Mouse (Mus musculus): ENCODE measurements around the gene Susd4. TPM values are rescaled to one million over a fixed set of nuclear protein-coding genes. Genes with fewer than 3 reads are reported as not detected.

Susd4 gene
- polyA plus RNA-seq, 1 experiment from 2014 or later, result 30.0 TPM

DNA sequence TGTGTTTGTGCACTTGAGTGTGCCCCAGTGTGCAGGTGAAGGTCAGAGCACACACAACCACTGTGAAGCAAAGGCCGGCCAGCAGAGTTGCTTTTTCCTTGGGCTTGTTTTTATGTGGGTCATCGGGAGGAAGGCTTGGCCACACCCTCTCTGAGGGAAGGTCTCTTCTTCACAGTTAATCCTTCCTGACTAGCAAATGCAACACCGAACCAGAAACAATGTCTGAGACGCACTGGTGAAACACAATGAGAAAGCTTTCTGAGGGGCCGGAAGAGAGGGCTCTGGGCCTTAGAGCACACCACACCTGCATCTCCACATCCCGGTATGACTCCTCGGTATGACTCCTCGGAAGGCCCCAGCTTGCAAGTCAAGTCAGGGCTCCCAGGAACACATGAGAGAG, 12.4 kb upstream of the Susd4 start:
- WGBS, result 84% methylated on average over 8 of the region's 8 CpGs
- ATAC-seq (ENCODE audit: insufficient read depth, low FRiP score, low TSS enrichment) (no peak), DNase-seq (ENCODE audit: low spot score) (no peak)
- no peaks in the 10 kb centered on the region for H3K27me3 ChIP-seq (ENCODE audit: control insufficient read depth, insufficient read depth, low read length)
- H3K9ac ChIP-seq (ENCODE audit: low read length), result no peak overlapping the region
- no peak overlapping the region for H3K27ac ChIP-seq (ENCODE audit: low read depth, low read length)
- no peaks in the 10 kb centered on the region for H3K4me1 ChIP-seq (ENCODE audit: control insufficient read depth, insufficient read depth, low read length)
- H3K36me3 ChIP-seq (ENCODE audit: control insufficient read depth, insufficient read depth, low read length), result no peaks in the 10 kb centered on the region
- H3K9me3 ChIP-seq (ENCODE audit: control insufficient read depth, low read length), result no peaks in the 10 kb centered on the region
- no peak overlapping the region for H3K4me2 ChIP-seq (ENCODE audit: low read depth)
- no peak overlapping the region for H3K4me3 ChIP-seq (ENCODE audit: low read depth, low read length)

DNA sequence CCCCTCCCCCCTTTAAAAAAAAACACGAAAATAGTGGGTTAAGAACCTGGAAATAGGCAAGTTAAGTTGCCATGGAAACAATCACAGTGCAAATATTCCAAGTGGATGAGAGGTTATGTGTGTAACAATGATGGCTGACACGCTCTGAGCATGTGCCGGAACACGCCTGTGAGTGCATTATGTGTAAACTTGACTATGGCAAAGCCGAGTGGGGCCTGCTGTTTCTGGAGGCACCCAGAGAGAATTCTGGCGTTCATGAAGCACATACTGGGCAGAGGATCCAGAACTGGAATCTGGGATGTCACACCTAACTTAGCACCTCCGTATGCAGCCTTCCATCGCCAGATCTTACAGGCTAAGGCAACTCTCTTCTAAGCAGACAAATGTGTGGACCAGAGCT, 10.0 kb upstream of the Susd4 start:
- no peaks in the 10 kb centered on the region for H3K9me3 ChIP-seq (ENCODE audit: control insufficient read depth, low read length)
- no peaks in the 10 kb centered on the region for H3K36me3 ChIP-seq (ENCODE audit: control insufficient read depth, insufficient read depth, low read length)
- H3K4me3 ChIP-seq (ENCODE audit: low read depth, low read length), result no peak overlapping the region
- no peak for ATAC-seq (ENCODE audit: insufficient read depth, low FRiP score, low TSS enrichment)
- no peaks in the 10 kb centered on the region for H3K27me3 ChIP-seq (ENCODE audit: control insufficient read depth, insufficient read depth, low read length)
- H3K27ac ChIP-seq (ENCODE audit: low read depth, low read length), result no peak overlapping the region
- no peak overlapping the region for H3K9ac ChIP-seq (ENCODE audit: low read length)
- WGBS, result 86% methylated on average over 8 of the region's 8 CpGs
- no peak for DNase-seq (ENCODE audit: low spot score)
- H3K4me1 ChIP-seq (ENCODE audit: control insufficient read depth, insufficient read depth, low read length), result no peaks in the 10 kb centered on the region
- no peak overlapping the region for H3K4me2 ChIP-seq (ENCODE audit: low read depth)

DNA sequence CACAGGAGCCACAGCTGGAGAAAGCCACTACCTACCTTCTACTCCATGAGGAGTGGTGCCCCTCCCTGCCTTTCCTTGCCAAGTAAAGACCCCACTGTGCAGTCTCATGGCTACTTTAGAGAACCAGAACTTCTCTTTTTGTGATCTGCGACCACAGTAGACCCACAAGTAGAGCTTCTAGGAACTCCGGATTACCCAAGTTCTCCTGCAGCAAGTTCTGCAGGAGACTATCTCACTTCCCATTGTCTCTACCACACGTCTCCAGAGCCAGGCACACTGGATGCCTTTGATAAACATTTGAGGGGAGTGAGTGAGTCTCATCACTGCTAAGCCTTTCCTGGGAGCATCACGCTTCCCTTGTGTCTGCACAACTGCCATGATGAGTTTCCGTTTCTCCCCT, 8.8 kb upstream of the Susd4 start:
- H3K9ac ChIP-seq (ENCODE audit: low read length), result no peak overlapping the region
- ATAC-seq (ENCODE audit: insufficient read depth, low FRiP score, low TSS enrichment) (no peak), DNase-seq (ENCODE audit: low spot score) (no peak)
- H3K36me3 ChIP-seq (ENCODE audit: control insufficient read depth, insufficient read depth, low read length), result no peaks in the 10 kb centered on the region
- no peak overlapping the region for H3K27ac ChIP-seq (ENCODE audit: low read depth, low read length)
- no peak overlapping the region for H3K4me2 ChIP-seq (ENCODE audit: low read depth)
- WGBS, result 87% methylated on average over 5 of the region's 5 CpGs
- H3K4me3 ChIP-seq (ENCODE audit: low read depth, low read length), result no peak overlapping the region
- no peaks in the 10 kb centered on the region for H3K27me3 ChIP-seq (ENCODE audit: control insufficient read depth, insufficient read depth, low read length)
- no peaks in the 10 kb centered on the region for H3K9me3 ChIP-seq (ENCODE audit: control insufficient read depth, low read length)
- no peaks in the 10 kb centered on the region for H3K4me1 ChIP-seq (ENCODE audit: control insufficient read depth, insufficient read depth, low read length)

DNA sequence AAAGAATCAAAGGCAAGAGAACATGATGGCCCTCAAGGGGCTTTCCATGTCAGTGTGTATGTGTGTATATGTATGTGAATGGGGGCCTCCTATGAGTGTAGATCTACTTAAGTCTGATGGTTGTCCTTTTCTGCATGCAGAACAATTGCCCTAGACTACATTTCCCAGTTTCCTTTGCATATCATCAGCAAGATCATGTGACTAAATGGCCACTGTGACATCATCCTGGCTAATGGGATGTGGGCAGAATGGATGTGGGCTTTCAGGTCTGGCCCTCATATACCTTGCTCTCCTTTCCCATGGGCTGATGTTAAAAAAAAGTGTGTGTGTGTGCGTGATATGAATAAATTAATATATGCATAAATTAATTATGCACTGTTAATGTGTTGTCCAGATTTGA, 4.9 kb upstream of the Susd4 start:
- no peaks in the 10 kb centered on the region for H3K9me3 ChIP-seq (ENCODE audit: control insufficient read depth, low read length)
- H3K9ac ChIP-seq (ENCODE audit: low read length), result no peak overlapping the region
- no peak overlapping the region for H3K4me3 ChIP-seq (ENCODE audit: low read depth, low read length)
- WGBS, result 88% methylated on average over 1 of the region's 1 CpGs
- ATAC-seq (ENCODE audit: insufficient read depth, low FRiP score, low TSS enrichment), result no peak
- H3K4me2 ChIP-seq (ENCODE audit: low read depth), result no peak overlapping the region
- peaks cover 5% of the 10 kb centered on the region for H3K27me3 ChIP-seq (ENCODE audit: control insufficient read depth, insufficient read depth, low read length)
- no peak for DNase-seq (ENCODE audit: low spot score)
- no peak overlapping the region for H3K27ac ChIP-seq (ENCODE audit: low read depth, low read length)
- H3K4me1 ChIP-seq (ENCODE audit: control insufficient read depth, insufficient read depth, low read length), result no peaks in the 10 kb centered on the region
- no peaks in the 10 kb centered on the region for H3K36me3 ChIP-seq (ENCODE audit: control insufficient read depth, insufficient read depth, low read length)

DNA sequence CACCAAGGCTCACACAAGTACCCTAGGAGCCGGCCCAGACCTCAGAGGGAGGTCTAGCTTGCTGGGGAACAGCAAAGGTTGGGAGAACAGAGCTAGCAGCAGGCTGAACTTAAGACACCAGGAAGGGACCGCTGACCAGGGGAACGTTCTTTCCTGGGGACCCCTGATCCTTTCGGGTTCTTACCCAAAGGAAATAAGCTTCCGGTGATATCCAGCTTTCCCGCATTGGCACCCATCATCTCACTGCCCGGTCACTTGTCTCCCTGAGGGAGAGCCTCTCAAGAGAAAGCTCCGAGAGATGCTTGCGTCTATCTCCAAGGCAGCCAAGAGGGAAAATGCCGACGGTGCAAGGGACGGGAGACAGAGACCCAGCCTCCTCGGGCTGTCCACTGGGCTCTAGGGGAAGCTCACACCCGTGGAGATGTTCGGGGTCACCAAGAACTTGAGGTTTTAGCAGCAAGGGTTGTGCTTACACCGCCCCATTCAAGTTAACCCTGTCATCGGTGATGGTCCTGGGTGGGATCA, 407 bp upstream of the Susd4 start:
- Histone ChIP-seq H3K9ac (ENCODE audit: low read length) (peak overlapping the region; percentile 64), H3K27me3 (ENCODE audit: control insufficient read depth, insufficient read depth, low read length) (peaks cover 5% of the 10 kb centered on the region), H3K27ac (ENCODE audit: low read depth, low read length) (no peak overlapping the region), H3K9me3 (ENCODE audit: control insufficient read depth, low read length) (no peaks in the 10 kb centered on the region), H3K4me3 (ENCODE audit: low read depth, low read length) (peak overlapping the region; percentile 56), H3K4me1 (ENCODE audit: control insufficient read depth, insufficient read depth, low read length) (peaks cover 2% of the 10 kb centered on the region; the same call in 1 of the 2 replicates), H3K36me3 (ENCODE audit: control insufficient read depth, insufficient read depth, low read length) (no peaks in the 10 kb centered on the region), H3K4me2 (ENCODE audit: low read depth) (peak overlapping the region; percentile 78)
- DNase-seq (ENCODE audit: low spot score) (no peak), ATAC-seq (ENCODE audit: insufficient read depth, low FRiP score, low TSS enrichment) (no peak)
- WGBS, result 8% methylated on average over 17 of the region's 17 CpGs

DNA sequence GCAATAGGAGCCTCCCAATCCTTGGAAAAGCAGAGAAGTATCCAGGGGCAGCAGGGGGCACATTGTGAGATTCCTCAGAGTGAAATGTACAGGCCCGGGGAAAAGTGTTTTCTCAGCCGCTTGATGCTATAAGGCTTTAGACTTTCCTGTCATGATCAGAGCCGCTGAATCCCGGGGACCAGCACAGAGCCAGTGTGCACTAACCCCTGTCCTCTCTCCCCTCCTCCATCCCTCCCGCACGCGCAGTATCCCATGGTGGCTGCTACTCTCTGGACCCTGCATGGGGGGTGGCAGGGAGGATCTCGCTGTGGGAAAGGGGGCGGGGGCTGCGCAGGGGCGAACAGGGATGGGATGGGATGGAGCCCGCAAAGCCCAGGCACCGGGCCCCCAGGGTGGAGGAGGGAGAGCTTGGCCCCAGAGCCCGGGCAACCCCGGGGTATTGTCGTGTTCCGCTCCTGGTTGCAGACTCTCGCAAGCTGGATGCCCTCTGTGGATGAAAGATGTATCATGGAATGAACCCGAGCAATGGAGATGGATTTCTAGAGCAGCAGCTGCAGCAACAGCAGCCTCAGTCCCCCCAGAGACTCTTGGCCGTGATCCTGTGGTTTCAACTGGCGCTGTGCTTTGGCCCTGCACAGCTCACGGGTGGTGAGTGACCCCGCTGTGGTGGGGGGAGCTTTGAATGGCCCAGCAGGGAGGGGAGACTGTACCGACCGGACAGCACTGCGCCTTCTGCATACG, 1.1 kb downstream of the Susd4 start:
- H3K4me3 ChIP-seq (ENCODE audit: low read depth, low read length), result peak overlapping the region; percentile 56

DNA sequence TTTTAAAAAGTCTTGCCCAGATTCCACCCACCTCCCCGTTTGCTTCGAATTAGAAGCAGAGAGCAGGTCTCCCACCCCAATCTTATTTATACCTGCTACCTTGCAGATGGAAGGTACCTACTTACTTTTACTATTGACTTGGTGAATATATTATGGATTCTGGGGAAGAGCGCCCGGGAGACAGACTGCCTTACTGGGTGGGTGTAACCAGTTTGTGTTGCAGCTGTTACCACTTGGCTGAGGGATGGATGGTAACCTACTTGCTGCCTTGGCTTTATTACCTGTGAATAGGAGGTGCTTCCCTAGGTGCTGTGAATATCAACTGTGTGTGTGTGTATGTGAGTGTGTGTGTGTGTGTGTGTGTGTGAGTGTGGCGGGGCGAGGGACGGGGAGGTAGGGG, 11.9 kb downstream of the Susd4 start:
- WGBS, result 86% methylated on average over 7 of the region's 7 CpGs
- Histone ChIP-seq H3K4me1 (ENCODE audit: control insufficient read depth, insufficient read depth, low read length) (no peaks in the 10 kb centered on the region), H3K27ac (ENCODE audit: low read depth, low read length) (no peak overlapping the region), H3K27me3 (ENCODE audit: control insufficient read depth, insufficient read depth, low read length) (no peaks in the 10 kb centered on the region), H3K9me3 (ENCODE audit: control insufficient read depth, low read length) (no peaks in the 10 kb centered on the region), H3K9ac (ENCODE audit: low read length) (no peak overlapping the region), H3K36me3 (ENCODE audit: control insufficient read depth, insufficient read depth, low read length) (no peaks in the 10 kb centered on the region), H3K4me2 (ENCODE audit: low read depth) (no peak overlapping the region), H3K4me3 (ENCODE audit: low read depth, low read length) (no peak overlapping the region)
- DNase-seq (ENCODE audit: low spot score) (no peak), ATAC-seq (ENCODE audit: insufficient read depth, low FRiP score, low TSS enrichment) (no peak)

More for the DNA sequence above, 1.1 kb downstream of the Susd4 start:
- DNase-seq (ENCODE audit: low spot score), result peak; percentile 69
- peaks cover 5% of the 10 kb centered on the region for H3K27me3 ChIP-seq (ENCODE audit: control insufficient read depth, insufficient read depth, low read length)
- peak; percentile 70 for ATAC-seq (ENCODE audit: insufficient read depth, low FRiP score, low TSS enrichment)
- H3K4me2 ChIP-seq (ENCODE audit: low read depth), result peak overlapping the region; percentile 78
- H3K4me1 ChIP-seq (ENCODE audit: control insufficient read depth, insufficient read depth, low read length), result peaks cover 2% of the 10 kb centered on the region; the same call in 1 of the 2 replicates
- H3K36me3 ChIP-seq (ENCODE audit: control insufficient read depth, insufficient read depth, low read length), result no peaks in the 10 kb centered on the region
- peak overlapping the region; percentile 42 for H3K27ac ChIP-seq (ENCODE audit: low read depth, low read length)
- H3K9me3 ChIP-seq (ENCODE audit: control insufficient read depth, low read length), result no peaks in the 10 kb centered on the region
- WGBS, result under 1% methylated on average over 27 of the region's 27 CpGs
- H3K9ac ChIP-seq (ENCODE audit: low read length), result peak overlapping the region; percentile 64

DNA sequence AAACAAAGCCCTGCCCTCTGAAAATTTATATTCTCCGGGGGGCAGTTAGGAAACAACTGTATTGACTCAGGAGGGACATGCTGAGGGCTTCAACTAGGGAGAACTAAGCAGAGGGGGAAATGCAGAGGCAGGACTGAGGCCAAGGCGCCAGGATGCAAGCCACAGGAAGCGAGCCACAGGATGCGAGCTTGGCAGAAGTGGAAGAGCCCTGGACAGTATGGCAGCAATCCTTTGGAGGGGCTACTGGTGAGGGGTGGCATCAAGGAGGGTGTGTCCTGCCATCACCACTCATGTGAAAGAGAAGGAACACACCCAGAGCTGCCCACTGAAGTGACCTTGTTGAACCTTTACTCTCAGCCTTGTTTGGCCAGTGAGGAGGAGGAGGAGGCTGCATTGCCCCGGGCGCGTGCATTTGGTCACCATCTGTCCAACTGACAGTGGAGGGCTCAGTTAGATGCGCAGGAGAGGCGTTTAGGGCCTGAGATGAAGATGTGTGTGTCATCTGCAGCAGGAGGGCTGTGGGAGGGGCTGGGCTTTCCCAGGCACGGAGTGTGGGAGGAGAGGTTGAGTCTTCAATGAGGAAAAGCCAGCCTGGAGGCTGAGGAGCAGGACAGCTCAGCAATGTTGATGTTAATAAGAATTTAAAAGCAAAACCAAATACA, 13.2 kb downstream of the Susd4 start:
- H3K4me1 ChIP-seq (ENCODE audit: control insufficient read depth, insufficient read depth, low read length), result no peaks in the 10 kb centered on the region
- peak; percentile 20 for DNase-seq (ENCODE audit: low spot score)
- no peaks in the 10 kb centered on the region for H3K27me3 ChIP-seq (ENCODE audit: control insufficient read depth, insufficient read depth, low read length)
- no peaks in the 10 kb centered on the region for H3K36me3 ChIP-seq (ENCODE audit: control insufficient read depth, insufficient read depth, low read length)
- H3K4me3 ChIP-seq (ENCODE audit: low read depth, low read length), result no peak overlapping the region
- no peak for ATAC-seq (ENCODE audit: insufficient read depth, low FRiP score, low TSS enrichment)
- 47% methylated on average over 10 of the region's 10 CpGs for WGBS
- no peak overlapping the region for H3K9ac ChIP-seq (ENCODE audit: low read length)
- H3K27ac ChIP-seq (ENCODE audit: low read depth, low read length), result 0 out of 2 replicates have a peak overlapping the region, but pooled peaks have one; percentile 1
- no peak overlapping the region for H3K4me2 ChIP-seq (ENCODE audit: low read depth)
- H3K9me3 ChIP-seq (ENCODE audit: control insufficient read depth, low read length), result no peaks in the 10 kb centered on the region

DNA sequence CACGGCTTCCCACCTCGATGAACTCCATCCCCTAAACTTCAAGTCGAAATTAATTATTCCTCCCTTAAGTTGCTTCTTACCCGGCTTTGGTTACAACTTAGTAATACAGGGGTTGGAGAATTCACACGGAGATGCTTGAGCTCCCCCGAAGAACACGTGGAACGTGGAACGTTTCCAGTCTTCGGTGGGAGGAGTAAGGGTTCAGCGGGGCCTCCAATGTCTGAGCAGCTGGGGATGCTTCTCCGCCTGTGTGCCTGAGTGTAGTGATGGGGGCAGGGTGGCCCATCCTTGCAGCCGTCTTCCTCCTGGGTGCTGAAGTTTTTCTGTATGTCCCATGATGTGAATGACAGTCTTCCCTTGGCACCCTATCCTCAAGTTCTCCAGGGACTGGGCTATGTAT, 14.6 kb downstream of the Susd4 start:
- no peak overlapping the region for H3K4me2 ChIP-seq (ENCODE audit: low read depth)
- no peak overlapping the region for H3K27ac ChIP-seq (ENCODE audit: low read depth, low read length)
- H3K27me3 ChIP-seq (ENCODE audit: control insufficient read depth, insufficient read depth, low read length), result no peaks in the 10 kb centered on the region
- WGBS, result 85% methylated on average over 13 of the region's 13 CpGs
- DNase-seq (ENCODE audit: low spot score) (no peak), ATAC-seq (ENCODE audit: insufficient read depth, low FRiP score, low TSS enrichment) (no peak)
- H3K4me1 ChIP-seq (ENCODE audit: control insufficient read depth, insufficient read depth, low read length), result no peaks in the 10 kb centered on the region
- no peaks in the 10 kb centered on the region for H3K9me3 ChIP-seq (ENCODE audit: control insufficient read depth, low read length)
- H3K4me3 ChIP-seq (ENCODE audit: low read depth, low read length), result no peak overlapping the region
- H3K36me3 ChIP-seq (ENCODE audit: control insufficient read depth, insufficient read depth, low read length), result no peaks in the 10 kb centered on the region
- no peak overlapping the region for H3K9ac ChIP-seq (ENCODE audit: low read length)

All from neural tube, embryonic 11.5 days (tissue).